Mouse (Mus musculus) C2C12 (cell line): ENCODE results near the gene Cacng5.

Experiments used
- CEBPB ChIP-seq: IDR thresholded peaks from one replicate; pipeline ENCODE4 v1.6.1; 2011; ENCODE audit warnings: low read depth, mild to moderate bottlenecking, control low read depth, moderate library complexity
- CTCF ChIP-seq: IDR thresholded peaks from one replicate; pipeline ENCODE4 v1.5.1; 2011; ENCODE audit not compliant: control insufficient read depth, insufficient read depth, insufficient read length
- FOSL1 ChIP-seq: IDR thresholded peaks from one replicate; pipeline ENCODE4 v1.8.0; 2011; ENCODE audit warnings: mild to moderate bottlenecking, low read length; ENCODE audit not compliant: poor library complexity, insufficient read depth, severe bottlenecking
- MYOG ChIP-seq: IDR thresholded peaks from one replicate; pipeline ENCODE4 v1.6.1; 2011; ENCODE audit not compliant: control insufficient read depth, insufficient read length; ENCODE audit errors: extremely low read depth

DNA sequence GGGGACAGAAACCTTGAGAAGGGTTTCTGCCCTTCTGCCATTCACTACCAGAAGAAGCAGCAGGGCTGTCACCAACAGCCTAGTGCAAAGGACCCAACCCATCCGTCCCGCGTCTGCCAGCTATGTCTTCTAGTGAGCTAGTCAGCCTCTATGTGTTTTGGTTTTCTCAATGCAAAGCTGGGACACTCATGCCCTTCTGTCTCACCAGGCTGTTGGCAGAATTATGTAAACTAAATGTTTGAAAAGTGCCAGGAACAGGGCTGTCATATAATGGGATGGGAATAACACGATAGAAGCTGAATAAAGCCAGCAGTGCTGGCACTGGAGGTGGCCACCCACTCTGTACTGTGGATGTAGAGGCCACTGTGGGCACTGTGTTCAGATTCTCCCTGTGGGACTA, 35.8 kb upstream of the Cacng5 start:
- no peak for TF ChIP-seq CEBPB
- TF ChIP-seq CTCF: no peak
- TF ChIP-seq MYOG: no peak
- no peak for TF ChIP-seq FOSL1
